Mouse (Mus musculus) kidney, postnatal 4 days (tissue): ENCODE measurements at regions not wholly inside any gene's neighbourhood (a gene's known extent, or its start where the extent isn't known, plus 50 kb on each side); places are given as distances from the start of the nearest gene placed in this dataset.

Experiments
- DNase-seq, 2 experiments: peaks; one replicate each; pipeline ENCODE4 v3.0.0; 2021; ENCODE audit warnings: mixed read lengths in 2 of 2

DNA sequence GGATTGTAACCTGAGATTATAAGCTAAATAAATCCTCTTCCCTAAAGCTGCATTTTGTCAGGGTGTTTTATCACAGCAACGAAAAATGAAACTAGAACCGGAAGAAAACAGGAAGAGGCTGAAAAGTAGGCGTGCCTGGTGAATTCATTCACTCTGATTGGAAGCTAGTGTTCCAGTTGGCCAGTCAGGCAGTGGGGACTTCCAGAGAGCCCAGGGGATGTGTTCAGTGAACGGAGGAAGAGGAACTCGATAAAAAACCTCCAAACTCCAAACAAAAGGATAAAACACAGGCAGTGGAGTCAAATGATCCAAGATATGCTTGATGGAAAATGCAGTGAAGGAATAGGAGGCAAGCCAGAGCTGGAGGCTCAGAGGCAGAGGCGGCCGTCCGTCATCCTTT lies 305.5 kb upstream of the Kazn start:
- peak; percentile 9 to 40 for DNase-seq

DNA sequence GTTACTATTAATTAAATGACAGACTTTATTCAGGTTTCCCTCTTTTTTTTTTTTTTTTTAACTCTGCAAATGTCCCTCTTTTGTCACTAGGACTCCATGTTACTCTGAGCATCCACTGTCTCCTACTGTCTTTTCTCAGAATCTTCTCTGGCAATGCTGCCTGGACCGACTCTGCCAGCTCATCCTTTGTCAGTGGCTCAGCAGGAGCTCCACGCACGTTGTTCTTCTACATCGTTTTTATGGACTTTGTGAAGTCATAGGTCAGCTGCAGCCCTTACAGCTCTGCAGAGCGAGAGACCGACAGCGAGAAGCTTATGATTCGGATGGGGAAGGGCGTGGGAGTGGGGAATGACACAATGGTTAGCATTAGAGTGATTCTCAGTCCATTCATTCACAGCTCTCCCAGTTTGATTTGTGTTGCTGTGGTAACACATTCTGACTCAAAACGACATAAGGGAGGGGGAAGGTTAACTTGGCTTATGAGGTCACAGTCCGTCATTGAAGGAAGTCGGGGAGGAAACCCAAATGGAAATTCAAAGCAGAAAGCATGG lies 300.1 kb upstream of the Kazn start:
- no peak for DNase-seq

DNA sequence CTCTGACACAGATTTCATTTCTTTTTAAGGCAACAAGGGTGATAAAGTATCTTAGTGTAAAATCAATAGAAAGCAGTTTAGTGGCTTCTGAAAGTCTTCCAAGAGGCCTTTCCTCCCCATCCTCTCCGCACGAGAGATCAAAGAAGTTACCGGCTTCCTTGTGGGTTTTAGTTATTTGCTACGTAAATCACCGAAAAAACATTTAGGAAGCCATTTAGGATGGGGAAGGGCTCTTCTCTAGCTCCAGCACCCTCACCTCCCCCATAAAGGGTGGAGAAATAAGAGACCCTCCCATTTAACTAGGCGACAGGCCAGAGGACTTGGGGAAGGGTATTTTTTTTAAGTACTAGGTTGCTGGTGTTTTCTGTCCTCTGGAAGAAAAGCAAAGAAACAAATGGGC lies 287.9 kb upstream of the Kazn start:
- DNase-seq, result peak in 1 of 2 experiments; percentile 12

DNA sequence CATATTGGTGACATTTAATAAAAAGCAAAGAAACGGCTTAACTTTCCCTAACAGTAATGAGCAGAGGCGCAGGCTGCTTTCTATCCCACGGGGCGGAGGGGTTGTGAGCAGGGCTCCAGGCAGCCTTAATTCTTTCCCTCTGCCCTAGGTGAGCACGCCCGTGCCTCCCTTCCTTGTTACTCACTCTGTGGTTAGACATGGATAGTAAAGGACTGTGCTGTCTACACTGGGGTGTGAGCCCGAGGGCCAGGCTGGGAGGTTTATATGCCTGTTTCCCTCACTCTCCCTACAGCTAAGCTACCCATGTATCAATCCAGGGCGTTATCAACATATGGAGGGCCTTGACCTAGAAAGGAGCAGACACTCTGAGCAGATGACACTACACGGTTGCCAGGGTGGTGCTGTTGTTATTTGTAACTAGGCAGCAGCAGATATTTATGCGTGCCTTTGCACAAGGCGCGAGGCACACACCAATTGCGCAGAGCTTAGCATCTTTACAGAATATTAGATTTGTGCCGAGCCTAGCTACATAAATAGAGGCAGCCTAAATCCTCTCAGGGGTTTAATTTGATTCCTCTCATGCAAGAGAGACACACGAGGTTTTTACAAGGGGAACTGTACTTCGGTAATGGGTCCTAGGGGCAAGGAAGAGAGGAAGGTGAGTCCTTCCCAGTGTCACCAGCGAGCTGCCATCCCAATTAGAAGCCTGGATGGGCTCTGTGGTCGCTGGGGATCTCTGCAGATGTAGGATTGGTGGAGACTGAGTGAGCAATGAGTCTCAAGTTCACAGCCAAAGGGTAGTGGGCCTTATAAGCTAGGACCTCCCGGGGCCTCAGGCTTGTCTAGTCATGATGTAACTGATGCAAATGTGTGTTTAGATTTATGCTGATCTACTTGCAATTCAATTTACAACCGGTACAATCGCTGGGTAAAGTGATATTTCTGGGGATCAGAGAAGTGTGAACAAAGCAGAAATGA lies 278.6 kb upstream of the Kazn start:
- no peak for DNase-seq

DNA sequence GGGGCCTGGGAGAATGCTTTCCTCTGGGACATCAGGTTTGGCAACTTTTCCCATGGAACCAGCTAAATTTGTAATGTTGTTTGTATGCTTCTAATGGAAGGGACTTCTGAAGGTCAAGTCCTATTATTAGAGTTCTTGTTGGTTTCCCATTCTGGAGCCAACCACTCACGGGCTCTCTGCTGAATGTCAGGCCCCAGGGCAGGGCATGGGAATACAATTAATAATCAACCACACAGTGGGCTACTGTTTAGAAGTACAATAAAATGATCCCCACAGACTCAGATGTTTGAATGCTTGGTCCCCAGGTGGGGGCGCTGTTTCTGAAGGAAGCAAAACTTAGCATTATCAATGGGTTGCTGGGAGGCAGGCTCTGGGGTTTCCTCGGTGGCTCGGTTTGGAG lies 275.6 kb upstream of the Kazn start:
- DNase-seq, result peak in 1 of 2 experiments; percentile 35

DNA sequence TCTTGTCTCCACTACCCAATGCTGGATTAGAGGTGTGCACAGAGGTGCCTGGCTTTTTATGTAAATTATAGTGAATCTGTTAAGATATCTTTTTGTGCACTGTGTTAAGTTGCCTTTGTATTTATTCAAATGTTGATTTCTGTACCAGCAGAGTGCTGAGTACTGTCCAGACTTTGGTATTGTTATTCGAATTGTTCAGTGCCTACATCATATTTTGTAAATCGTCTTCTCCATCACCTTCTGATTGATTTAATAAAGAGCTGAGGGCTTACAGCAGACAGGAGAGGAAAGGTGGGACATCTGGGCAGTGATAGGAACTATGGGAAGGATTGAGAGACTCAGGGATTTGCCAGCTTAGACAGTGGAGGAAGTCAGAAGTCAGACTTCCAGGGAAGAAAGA lies 270.2 kb upstream of the Kazn start:
- DNase-seq, result no peak

DNA sequence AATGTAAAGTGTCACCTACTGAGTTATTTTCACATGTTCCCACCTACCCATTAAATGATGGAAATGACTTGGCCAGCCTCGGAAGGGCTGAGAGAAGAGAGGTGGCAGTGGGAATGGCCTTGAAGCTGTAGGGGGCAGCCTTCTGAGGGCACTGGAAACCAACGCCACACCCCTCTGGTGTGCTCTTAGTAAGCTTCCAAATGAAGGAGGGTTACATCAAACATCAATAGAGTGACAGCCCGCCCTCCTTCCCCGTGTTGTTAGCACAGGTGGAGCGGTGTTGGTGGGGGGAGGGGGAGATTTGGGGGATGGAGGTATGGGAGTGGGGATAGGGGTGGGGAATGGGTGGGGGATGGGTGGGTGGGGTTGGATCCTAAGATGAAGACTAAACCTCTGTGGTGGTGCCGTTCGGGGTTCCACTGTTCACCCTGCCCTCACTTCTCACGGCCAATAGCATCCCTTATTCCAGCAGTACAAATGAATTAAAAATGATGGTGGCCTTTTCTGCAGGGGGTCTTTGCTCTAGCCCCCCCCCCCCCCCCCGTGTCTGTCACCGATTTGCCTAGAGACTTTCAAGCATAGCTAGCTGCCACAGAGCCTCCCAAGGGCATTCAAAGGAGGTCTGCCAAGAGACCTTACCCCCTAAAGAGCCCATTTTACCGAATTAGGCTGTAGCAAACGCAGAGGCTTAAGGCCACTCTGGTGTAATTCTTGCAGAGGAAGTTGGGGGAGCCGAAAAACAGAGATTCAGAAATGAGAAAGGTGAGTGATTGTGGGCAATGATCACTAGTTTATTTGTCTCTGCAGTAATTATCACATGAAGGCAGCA lies 267.4 kb upstream of the Kazn start:
- no peak for DNase-seq

DNA sequence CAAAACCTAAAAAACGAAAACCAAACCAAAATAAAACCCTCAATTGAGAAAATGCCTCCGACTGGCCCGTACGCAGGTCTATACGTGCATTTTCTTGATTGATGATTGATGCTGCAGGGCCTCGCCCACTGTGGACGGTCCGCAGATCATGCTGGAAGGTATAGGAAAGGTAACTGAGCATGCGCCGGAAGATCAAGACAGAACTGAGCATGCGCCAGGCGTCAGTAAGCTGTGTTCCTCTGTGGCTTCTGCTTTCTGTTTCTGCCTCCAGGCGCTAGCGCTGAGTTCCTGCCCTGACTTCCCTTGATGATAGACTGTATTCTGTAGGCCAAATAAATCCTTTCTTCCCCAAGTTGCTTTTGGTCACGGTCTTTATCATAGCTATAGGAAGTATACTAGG lies 264.6 kb upstream of the Kazn start:
- no peak for DNase-seq

DNA sequence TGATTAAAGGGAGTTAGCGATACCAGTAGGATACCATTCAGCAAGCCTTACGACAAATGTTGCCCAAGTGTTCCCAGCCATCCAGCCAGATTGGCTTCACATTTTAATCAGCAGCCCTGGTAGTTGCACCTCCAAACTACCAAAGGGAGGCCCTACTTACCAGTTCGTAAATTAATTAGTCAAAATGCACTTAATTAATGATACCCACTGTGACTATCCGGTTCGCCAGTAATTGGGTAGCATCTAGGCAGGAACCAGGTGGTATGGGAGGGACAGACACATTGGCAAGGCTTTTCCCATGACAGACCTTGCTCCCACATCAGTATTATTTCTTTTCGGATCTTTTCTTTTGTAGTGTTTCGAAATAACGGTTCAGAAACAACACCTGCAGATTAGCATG lies 262.0 kb upstream of the Kazn start:
- DNase-seq, result no peak

DNA sequence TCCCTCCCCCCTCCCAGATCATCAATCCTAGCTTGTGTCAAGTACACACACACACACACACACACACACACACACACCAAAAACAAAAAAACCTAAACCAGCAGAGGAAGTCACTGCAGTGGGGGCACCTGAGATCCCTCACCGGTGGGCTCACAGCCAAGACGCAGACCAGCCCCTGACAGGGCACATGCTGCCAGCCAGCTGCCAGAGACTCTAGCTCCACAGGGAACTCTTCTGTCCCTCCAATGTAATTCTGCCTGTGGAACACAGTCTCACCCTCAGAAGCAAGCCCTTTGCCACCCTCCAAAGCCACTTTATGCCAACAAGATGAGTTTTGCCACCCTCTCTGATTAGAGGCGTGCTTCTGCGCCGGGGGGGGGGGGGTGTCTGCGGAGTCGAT lies 261.3 kb upstream of the Kazn start:
- no peak for DNase-seq

DNA sequence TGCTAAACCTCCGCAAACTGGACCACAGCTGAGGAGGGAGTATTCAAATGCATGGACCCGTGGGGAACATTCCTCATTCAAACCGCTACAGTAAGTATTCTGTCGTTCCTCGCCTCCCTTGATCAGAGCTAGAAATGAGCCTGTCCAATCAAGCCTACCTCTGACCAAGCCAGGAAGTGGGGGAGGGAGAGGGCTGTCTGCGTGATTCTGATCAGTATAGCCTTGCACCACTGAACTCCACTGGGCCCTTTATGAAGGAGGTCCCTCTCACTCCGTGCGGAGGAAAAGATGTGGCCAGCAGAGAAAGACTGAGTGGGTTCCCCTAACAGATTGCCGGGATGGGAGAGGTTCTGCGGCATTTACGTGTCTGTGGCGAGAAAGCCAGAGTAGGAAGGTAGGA lies 257.4 kb upstream of the Kazn start:
- peak; percentile 17 to 40 for DNase-seq

DNA sequence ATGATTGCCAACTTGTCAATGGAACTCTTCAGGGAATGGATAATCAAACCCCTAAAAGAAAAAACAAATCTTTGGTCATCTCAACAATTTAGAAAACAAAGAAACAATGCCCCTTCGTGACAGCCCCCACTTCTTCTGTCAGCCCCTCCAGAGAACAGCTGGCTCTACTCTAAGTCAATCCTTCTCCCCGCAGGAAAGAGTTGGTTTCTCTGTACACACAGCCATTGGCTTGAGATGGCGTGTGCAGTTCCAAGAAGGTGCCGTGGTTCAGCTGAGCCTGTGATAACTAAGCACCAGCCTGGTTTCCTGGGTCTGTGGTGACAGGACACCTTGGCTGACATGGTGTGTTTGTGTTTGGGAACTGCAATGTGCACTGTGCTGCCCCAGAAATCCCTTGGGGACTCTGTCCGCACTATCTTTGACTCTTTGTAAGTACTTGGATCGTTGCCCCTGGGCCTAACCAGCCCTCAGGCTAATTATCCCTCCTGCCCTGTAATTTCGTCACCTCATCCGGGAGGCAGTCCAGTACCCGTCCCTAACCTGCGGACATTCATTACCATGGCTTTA lies 253.8 kb upstream of the Kazn start:
- no peak for DNase-seq

DNA sequence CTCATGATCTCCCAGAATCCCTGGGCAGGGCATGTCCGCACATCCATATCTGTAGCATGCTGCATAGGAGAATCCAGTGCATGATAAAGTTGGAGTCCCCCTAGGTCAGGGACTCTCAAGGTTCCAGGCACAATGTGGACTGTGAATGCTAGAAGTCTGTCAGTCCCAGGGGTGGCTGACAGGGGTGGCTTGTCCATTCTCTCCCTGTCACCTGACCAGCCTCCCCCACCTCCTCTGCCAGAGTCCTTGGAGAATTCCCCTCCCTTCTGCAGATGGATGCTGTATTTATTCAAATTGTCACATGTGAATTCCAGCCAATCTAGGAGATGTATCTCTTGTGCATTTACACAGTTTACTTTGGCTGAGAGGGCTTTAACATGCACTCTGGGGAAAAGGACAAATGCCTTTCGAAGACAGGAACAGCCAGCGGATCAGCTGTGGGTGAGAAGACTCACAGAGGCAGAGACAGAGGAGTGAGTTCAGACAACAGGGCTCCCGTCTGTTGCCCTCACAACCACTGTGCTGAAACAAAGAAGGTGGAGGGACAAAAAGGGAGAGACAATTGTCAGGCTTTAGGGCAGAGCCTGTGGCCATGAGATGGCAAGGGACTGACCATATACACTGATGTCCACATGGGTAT lies 246.7 kb upstream of the Kazn start:
- DNase-seq, result peak; percentile 16 to 18

DNA sequence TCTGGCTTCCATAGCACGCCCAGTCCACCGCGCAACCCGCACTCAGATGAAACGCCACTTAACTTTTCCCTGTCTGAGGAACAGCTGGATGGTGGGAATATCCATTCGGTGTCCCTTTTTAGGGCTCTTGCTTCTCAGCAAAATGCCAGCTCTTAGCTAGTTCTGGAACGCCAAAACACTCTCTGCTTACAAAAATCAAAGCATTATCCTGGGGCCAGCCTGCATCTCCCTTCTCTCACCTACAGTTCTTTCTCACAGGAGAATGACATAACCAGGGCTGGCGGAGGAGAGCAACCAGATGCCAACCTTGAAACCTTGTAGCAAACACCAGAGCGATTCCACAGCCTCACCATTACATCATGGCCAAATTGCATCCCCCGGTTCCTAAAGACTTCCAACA lies 236.4 kb upstream of the Kazn start:
- no peak for DNase-seq

DNA sequence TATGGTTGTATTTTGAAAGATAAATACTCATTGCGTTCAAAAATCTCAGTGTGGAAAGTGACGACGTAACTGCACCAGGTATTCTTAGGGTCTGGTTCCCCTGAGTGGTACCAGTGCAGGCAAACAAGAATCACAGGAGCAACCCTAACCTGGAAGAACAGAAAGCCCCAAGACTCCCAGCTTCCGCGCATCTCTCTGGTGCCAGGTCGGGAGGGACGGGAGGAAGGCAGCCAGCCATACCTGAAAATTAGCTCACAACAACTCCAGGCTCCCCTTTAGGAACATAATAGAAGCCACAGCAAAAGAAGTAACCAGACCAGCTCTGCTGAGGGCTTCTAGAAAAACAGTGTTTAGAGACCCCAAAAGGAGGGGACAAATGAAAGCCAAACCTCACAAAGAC lies 235.4 kb upstream of the Kazn start:
- DNase-seq, result no peak

DNA sequence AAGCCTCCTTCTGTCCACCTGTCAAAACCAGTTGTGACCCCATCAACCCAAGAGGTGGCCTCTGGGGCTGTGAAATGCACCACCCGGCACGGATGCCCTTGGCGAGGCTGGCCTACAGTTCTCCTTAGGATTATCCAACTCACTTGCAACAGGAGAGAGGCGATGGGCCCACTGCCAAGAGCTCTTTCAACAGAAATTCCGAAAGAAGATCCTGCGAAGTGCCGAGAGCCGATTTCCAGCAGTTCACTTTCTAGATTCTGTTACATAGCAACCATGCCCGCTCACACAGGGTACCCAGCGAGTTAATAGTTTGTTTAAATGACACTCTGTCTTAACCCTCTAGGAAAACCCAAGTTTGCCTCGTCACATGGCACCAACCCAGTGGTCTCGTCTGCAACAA lies 234.8 kb upstream of the Kazn start:
- DNase-seq, result peak; percentile 50 to 59

DNA sequence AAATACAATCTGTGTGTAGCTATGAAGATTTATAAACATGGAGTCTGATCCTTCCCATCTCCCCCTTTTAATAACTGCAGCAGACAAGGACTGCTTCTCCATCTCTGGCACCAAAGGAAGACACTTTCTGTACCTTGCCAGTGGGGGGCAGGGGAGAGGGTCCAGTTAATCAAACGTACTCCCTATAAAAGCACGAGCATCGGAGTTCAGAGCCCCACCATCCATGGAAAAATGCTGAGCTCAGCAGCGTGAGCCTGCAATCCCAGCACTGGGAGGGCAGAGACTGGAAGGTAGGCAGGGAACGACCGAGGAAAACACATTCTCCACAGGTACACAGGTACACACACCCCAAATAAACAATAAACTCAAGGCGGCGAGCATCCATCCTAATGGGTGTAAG lies 234.1 kb upstream of the Kazn start:
- no peak for DNase-seq

DNA sequence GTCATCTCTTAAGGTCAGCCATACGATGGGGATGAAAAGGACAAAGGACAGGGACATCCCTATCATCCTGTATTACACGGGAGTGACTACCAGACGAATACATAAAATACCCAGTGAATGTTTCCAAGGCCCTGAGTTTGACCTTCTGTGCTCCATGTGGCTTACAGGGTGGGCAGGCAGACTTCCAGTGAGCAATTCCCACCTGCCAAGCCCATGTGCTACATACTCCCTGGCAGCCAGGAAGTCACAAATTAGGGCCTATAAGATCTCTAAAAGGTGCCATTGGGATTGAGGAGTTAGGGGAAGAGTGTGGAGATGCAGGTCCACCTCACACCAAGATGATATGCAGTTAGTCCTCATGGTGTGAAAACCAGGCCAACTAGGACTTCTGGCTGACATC lies 233.1 kb upstream of the Kazn start:
- no peak for DNase-seq

DNA sequence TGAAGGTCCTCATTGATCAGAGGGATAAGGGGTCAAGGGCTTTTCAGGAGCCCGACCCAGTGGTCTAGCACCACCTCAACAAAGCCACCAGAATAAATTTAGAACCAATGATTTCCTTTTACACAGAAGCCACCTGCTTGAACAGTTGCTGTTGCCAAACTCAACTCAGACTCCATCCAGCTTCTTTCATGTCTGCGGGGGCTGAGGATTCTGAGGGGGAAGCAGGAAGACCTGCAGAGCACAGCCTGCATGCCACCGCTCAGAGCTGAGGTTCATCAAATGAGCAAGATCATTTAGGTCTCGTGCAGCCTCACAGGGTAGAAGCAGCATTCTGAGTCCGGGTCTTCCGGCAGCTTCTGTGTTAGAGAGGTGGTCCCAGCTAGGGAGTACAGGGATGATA lies 231.6 kb upstream of the Kazn start:
- DNase-seq, result no peak

DNA sequence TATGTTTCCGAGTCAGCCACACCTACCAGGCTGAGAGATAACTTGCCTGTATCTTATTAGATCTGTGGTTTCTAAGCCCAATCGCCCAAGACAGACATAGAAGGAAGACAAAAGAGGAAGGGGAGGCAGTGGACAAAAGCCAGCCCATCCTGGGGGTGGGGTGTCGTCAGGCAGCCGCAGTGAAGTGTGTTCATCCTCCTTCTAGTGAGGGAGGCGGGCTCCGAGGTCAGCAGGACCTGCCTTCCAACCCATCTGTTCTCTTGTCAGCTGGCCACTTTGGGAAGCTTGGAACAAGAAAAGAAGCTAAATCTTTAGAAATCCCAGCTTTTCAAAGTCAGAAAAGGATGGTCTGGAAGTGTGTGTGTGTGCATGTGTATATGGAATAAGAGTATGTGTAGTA lies 228.7 kb upstream of the Kazn start:
- no peak for DNase-seq

DNA sequence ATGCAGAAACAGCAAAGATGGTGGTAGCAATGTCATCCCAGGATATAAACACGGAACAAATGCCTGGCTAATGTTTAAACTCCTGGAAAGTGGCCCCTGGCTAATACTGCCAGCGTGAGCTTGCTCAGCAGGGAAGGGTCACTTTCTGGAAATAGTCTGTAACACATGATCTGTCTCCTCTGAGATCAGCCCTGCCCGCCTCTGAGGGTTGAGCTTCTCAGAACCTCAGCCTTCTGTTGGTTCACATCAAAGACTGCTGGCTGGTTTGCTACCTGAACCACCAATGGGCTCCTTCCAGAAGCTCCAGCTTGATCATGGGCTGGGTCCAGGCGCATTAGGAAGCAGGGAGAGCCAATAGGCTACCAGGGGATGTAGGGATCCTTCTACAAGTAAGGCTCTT lies 226.0 kb upstream of the Kazn start:
- DNase-seq, result no peak

DNA sequence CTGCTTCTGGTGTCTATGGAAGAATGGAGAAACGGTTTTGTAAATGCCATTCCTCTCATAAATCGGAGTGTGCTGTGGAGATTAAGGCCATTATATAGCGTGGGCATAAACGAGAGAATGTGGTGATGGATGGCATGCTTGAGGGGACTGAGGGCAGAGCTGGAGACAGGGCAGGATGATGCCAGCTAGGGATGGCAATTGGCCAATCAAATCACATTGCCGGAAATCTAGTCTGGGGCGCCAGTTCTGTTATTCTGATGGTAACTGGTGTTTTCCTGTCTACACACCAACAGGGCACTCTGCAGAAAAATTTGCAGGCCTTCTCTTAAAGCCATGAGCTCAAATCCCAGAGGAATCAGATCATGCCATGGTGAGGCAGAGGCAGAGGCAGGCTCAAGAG lies 224.9 kb upstream of the Kazn start:
- DNase-seq, result no peak
